Mouse (Mus musculus) midbrain, embryonic 13.5 days (tissue): ENCODE results near the gene Mylpf. TPM values are rescaled to one million over a fixed set of nuclear protein-coding genes. Genes with fewer than 3 reads are reported as not detected.
A peak's percentile ranks its signal among the peaks of the same experiment; 100 is the strongest.
"Not testable (repeated sequence)": the region's sequence is repeated elsewhere in the genome, so short reads cannot be mapped to it uniquely, and the experiment has no call there.

Source experiments
- ATAC-seq: fragments of 200-750 bp; cut with Nextera tagmentation; 2 replicates; pipeline ENCODE4 v1.8.0; 2017; ENCODE audit warnings: mild to moderate bottlenecking, moderate TSS enrichment, moderate library complexity
- H3K27ac ChIP-seq: fragments of 300-500 bp; sonication (generic); 2 replicates; pipeline ENCODE4 v1.5.1; 2015; ENCODE audit warnings: inconsistent platforms, mild to moderate bottlenecking, moderate library complexity
- H3K27me3 ChIP-seq: fragments of 300-500 bp; sonication (generic); 2 replicates; pipeline ENCODE4 v1.6.1; 2015; ENCODE audit warnings: mild to moderate bottlenecking, inconsistent platforms
- H3K36me3 ChIP-seq: fragments of 300-500 bp; sonication (generic); 2 replicates; pipeline ENCODE4 v1.6.1; 2015; ENCODE audit warnings: mild to moderate bottlenecking, inconsistent platforms
- H3K4me1 ChIP-seq: fragments of 300-500 bp; sonication (generic); replicated peaks from 2 replicates; pipeline ENCODE4 v1.6.1; 2015; ENCODE audit warnings: inconsistent platforms
- H3K4me2 ChIP-seq: fragments of 300-500 bp; sonication (generic); replicated peaks from 2 replicates; pipeline ENCODE4 v1.6.1; 2015; ENCODE audit warnings: moderate library complexity, mild to moderate bottlenecking, inconsistent platforms
- H3K4me3 ChIP-seq: fragments of 300-500 bp; sonication (generic); replicated peaks from 2 replicates; pipeline ENCODE4 v1.5.1; 2015; ENCODE audit warnings: mild to moderate bottlenecking, inconsistent platforms
- H3K9ac ChIP-seq: fragments of 300-500 bp; sonication (generic); replicated peaks from 2 replicates; pipeline ENCODE4 v1.6.1; 2015; ENCODE audit warnings: mild to moderate bottlenecking, inconsistent platforms
- H3K9me3 ChIP-seq: fragments of 300-500 bp; sonication (generic); 2 replicates; pipeline ENCODE4 v1.6.1; 2016; ENCODE audit warnings: mild to moderate bottlenecking, inconsistent platforms
- WGBS: fragments of 180-500 bp; shearing (Covaris S2); methylation state at CpG from one replicate; pipeline ENCODE4 v1.1.7; 2015; 5-methylcytosine and 5-hydroxymethylcytosine counted together
- polyA plus RNA-seq: library from polyadenylated mRNA; unstranded; fragments of >200 nt; fragmentation: Nextera tagmentation; extraction: Ambion mirVana; gene quantifications from 2 replicates; pipeline ENCODE4 v1.2.1, GENCODE M21; 2015

Gene Mylpf
- polyA plus RNA-seq: 8.5 and 9.0 TPM in 2 replicates

DNA sequence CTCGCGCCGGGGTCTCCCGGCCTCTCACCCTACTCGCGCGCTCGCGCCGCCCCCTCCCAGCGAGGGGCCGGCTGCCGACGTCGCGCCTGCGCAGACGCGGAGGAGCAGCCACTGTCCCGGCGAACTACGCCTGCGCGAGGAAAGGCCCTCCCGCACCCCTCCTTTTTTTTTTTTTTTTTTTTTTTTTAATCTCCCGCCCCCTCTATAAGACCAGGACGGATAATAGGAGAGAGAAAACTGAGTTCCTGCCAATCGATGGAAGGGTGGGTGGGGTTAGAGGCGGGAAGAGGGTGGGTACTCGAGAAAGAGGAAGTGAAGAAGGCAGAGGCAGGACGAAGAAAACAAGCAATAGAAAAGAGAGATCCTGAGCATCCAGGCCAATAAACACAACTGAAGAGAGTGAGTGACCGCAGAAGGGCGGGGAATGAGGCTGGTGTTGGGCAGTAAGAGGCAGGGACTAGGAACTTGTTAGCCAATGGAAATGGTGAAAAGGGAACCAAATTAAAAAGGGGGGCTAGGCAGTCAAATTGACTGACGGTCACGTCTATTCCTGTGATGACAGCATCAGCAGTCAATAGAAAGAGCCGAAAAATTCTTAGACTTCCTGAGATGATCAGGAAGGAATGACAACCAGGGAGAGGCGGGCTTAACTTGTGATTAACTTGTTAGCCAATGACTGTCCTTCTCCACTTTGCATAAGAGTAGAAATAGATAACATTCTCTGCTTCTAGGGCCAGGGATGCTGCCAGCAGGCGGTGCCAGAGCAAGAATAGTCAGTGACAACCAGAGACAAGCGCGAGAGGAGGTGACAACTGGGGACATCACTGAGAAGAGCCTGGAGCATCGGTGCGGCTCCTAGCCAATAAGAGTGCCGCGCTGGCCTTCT lies at the start of gene Mylpf:
Mylpf (plus strand) TSS at position 338 of the 886 bp plus-strand sequence.
- peak; percentile 97 for ATAC-seq
- WGBS: under 1% methylated on average over 44 of the region's 44 CpGs
- H3K27ac ChIP-seq: peak within 1 kb of the TSS; percentile 87
- H3K4me1 ChIP-seq: peaks cover 41% of the 10 kb centered on the region
- peak within 1 kb of the TSS; percentile 99 for H3K4me2 ChIP-seq
- H3K4me3 ChIP-seq: peak within 1 kb of the TSS; percentile 93
- peaks cover 11% of the 10 kb centered on the region; the same call in 1 of the 2 replicates for H3K36me3 ChIP-seq
- H3K9ac ChIP-seq: peak within 1 kb of the TSS; percentile 98
- H3K9me3 ChIP-seq: 0 out of 2 replicates have a peak, but pooled peaks cover 2% of the 10 kb centered on the region
- H3K27me3 ChIP-seq: no peaks in the 10 kb centered on the region

DNA sequence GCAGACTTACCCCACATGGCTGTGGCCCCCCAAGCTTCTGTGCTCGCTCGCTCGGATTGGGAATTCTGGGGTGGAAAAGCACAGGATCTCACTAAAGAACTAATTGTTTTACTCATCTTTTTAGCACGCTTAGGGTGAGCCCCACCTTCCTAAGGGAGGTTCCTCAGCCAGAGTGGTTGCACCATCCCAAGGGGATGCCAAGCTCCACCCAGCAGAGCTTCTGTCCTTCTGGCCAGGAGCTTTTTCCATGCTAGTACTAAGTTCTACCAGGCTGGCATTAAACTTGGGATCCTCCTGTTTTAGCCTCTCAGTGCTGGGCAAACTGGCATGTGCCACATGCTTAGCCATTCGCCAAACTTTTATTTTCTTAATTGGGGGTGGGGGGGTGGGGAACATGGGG lies 46.1 kb upstream of the Mylpf start:
- Histone ChIP-seq H3K9me3 (no peaks in the 10 kb centered on the region), H3K27ac (no peak overlapping the region), H3K4me2 (no peak overlapping the region), H3K4me3 (no peak overlapping the region), H3K27me3 (no peaks in the 10 kb centered on the region), H3K9ac (no peak overlapping the region), H3K36me3 (no peaks in the 10 kb centered on the region), H3K4me1 (no peaks in the 10 kb centered on the region)
- ATAC-seq: no peak
- 88% methylated on average over 5 of the region's 5 CpGs for WGBS

- WGBS: 83% methylated on average over 4 of the region's 4 CpGs
Measured at GRCm38 (mm10) chr7:127164002-127164401, 44.7 kb upstream of the Mylpf start.

GRCm38 (mm10) chr7:127165607-127166493 lies 42.8 kb upstream of the Mylpf start:
- Histone ChIP-seq H3K9me3 (no peaks in the 10 kb centered on the region), H3K27ac (no peak overlapping the region), H3K36me3 (no peaks in the 10 kb centered on the region), H3K4me1 (no peaks in the 10 kb centered on the region), H3K4me3 (no peak overlapping the region), H3K9ac (no peak overlapping the region), H3K4me2 (no peak overlapping the region), H3K27me3 (no peaks in the 10 kb centered on the region)
- WGBS: 86% methylated on average over 12 of the region's 12 CpGs
- no peak for ATAC-seq

More at GRCm38 (mm10) chr7:127164002-127164401, 44.7 kb upstream of the Mylpf start:
- H3K27ac ChIP-seq: no peak overlapping the region
- no peaks in the 10 kb centered on the region for H3K9me3 ChIP-seq
- no peak overlapping the region for H3K4me3 ChIP-seq
- no peak for ATAC-seq
- H3K36me3 ChIP-seq: no peaks in the 10 kb centered on the region
- no peak overlapping the region for H3K9ac ChIP-seq
- H3K4me1 ChIP-seq: no peaks in the 10 kb centered on the region
- H3K27me3 ChIP-seq: no peaks in the 10 kb centered on the region
- no peak overlapping the region for H3K4me2 ChIP-seq

GRCm38 (mm10) chr7:127166501-127166900 lies 42.2 kb upstream of the Mylpf start:
- Histone ChIP-seq H3K27ac (no peak overlapping the region), H3K9ac (no peak overlapping the region), H3K4me3 (no peak overlapping the region), H3K4me1 (no peaks in the 10 kb centered on the region), H3K27me3 (no peaks in the 10 kb centered on the region), H3K9me3 (no peaks in the 10 kb centered on the region), H3K4me2 (no peak overlapping the region), H3K36me3 (no peaks in the 10 kb centered on the region)
- ATAC-seq: no peak
- 90% methylated on average over 5 of the region's 5 CpGs for WGBS

- H3K36me3 ChIP-seq: no peaks in the 10 kb centered on the region
- H3K4me3 ChIP-seq: no peak overlapping the region
- H3K9ac ChIP-seq: no peak overlapping the region
- H3K27me3 ChIP-seq: no peaks in the 10 kb centered on the region
- WGBS: 82% methylated on average over 4 of the region's 4 CpGs
- no peak overlapping the region for H3K4me2 ChIP-seq
- H3K9me3 ChIP-seq: no peaks in the 10 kb centered on the region
- no peak overlapping the region for H3K27ac ChIP-seq
- no peak for ATAC-seq
- H3K4me1 ChIP-seq: no peaks in the 10 kb centered on the region
Measured at GRCm38 (mm10) chr7:127176937-127177336, 31.8 kb upstream of the Mylpf start.

- Histone ChIP-seq H3K4me1 (no peaks in the 10 kb centered on the region), H3K27ac (no peak overlapping the region), H3K9ac (no peak overlapping the region), H3K4me3 (no peak overlapping the region), H3K36me3 (no peaks in the 10 kb centered on the region), H3K27me3 (no peaks in the 10 kb centered on the region), H3K4me2 (no peak overlapping the region), H3K9me3 (no peaks in the 10 kb centered on the region)
- ATAC-seq: no peak
- 79% methylated on average over 2 of the region's 2 CpGs for WGBS
Measured at GRCm38 (mm10) chr7:127180783-127181182, 27.9 kb upstream of the Mylpf start.

DNA sequence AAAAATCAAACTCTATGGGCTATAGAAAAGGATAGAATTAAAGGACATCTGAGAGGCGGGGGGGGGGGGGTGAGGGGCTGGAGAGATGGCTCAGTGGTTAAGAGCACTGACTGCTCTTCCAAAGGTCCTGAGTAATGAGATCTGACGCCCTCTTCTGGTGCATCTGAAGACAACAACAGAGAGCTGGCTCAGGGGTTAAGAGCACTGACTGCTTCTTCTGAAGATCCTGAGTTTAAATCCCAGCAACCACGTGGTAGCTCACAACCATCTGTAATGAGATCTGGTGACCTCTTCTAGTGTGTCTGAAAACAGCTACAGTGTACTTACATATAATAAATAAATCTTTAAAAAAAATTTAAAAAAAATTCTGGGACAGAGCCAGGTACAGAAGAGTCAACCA lies 27.0 kb upstream of the Mylpf start:
- H3K4me3 ChIP-seq, H3K27me3 ChIP-seq, H3K4me1 ChIP-seq, ATAC-seq, H3K9me3 ChIP-seq, H3K4me2 ChIP-seq, H3K36me3 ChIP-seq, H3K9ac ChIP-seq, H3K27ac ChIP-seq: not testable (repeated sequence)
- WGBS: 32% methylated on average over 3 of the region's 3 CpGs

DNA sequence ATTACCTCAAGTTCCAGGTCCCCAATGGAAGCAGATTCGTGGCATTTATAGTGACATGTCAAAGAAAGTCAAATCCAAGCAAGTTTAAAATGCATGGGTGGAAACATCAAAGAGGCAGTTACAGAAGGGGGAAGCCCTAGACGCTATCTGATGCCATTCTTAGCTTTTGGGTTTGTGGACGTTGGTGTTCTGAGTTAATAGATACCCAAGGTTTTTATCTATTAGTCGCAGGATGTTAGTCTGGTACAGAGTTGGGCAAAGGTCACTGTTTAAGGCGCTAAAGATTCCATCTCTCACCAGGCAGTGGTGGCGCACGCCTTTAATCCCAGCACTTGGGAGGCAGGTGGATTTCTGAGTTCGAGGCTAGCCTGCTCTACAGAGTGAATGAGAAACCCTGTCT lies 25.3 kb upstream of the Mylpf start:
- ATAC-seq: no peak
- WGBS: 80% methylated on average over 8 of the region's 8 CpGs
- no peaks in the 10 kb centered on the region for H3K36me3 ChIP-seq

GRCm38 (mm10) chr7:127183828-127184227 lies 24.9 kb upstream of the Mylpf start:
- H3K4me1 ChIP-seq: no peaks in the 10 kb centered on the region
- WGBS: 85% methylated on average over 6 of the region's 6 CpGs
- H3K36me3 ChIP-seq: no peaks in the 10 kb centered on the region
- H3K4me3 ChIP-seq: no peak overlapping the region
- H3K9me3 ChIP-seq: no peaks in the 10 kb centered on the region
- H3K27ac ChIP-seq: no peak overlapping the region
- no peak overlapping the region for H3K9ac ChIP-seq
- H3K4me2 ChIP-seq: no peak overlapping the region
- ATAC-seq: no peak
- H3K27me3 ChIP-seq: no peaks in the 10 kb centered on the region

More for the DNA sequence above, 25.3 kb upstream of the Mylpf start:
- Histone ChIP-seq H3K4me3 (no peak overlapping the region), H3K4me1 (no peaks in the 10 kb centered on the region), H3K9me3 (no peaks in the 10 kb centered on the region), H3K27ac (no peak overlapping the region), H3K4me2 (no peak overlapping the region), H3K9ac (no peak overlapping the region), H3K27me3 (no peaks in the 10 kb centered on the region)

DNA sequence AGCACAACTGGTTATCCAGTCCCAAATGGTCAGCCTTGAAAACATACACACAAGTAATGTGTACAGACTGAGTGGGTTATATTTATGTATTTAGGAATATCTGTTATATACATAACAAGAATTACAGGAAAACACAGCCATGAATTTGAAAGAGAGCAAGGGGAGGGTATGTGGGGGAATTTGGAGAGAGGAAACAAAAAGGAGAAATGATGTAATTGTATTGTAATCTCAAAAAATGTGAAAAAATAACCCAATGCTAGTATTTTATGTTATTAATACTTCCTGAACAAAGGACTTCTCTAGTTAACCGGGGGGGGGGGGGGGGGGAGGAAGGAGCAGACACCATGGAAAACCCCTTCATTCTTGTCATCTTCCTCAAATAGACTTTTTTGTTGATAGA lies 24.0 kb upstream of the Mylpf start:
- Histone ChIP-seq H3K4me2 (no peak overlapping the region), H3K4me3 (no peak overlapping the region), H3K27me3 (no peaks in the 10 kb centered on the region), H3K9me3 (no peaks in the 10 kb centered on the region), H3K4me1 (no peaks in the 10 kb centered on the region), H3K9ac (no peak overlapping the region), H3K36me3 (no peaks in the 10 kb centered on the region), H3K27ac (no peak overlapping the region)
- WGBS: no CpG with 5 or more reads among the region's 1 CpGs
- no peak for ATAC-seq

- Histone ChIP-seq H3K36me3 (peaks cover 3% of the 10 kb centered on the region; the same call in 1 of the 2 replicates), H3K4me2 (no peak overlapping the region)
- no peak for ATAC-seq
Measured at GRCm38 (mm10) chr7:127185601-127186000, 23.1 kb upstream of the Mylpf start.

More at GRCm38 (mm10) chr7:127185601-127186000, 23.1 kb upstream of the Mylpf start:
- Histone ChIP-seq H3K27ac (no peak overlapping the region), H3K9ac (no peak overlapping the region), H3K4me1 (no peaks in the 10 kb centered on the region), H3K9me3 (no peaks in the 10 kb centered on the region), H3K27me3 (no peaks in the 10 kb centered on the region), H3K4me3 (no peak overlapping the region)
- 65% methylated on average over 3 of the region's 3 CpGs for WGBS
